Mouse (Mus musculus) urinary bladder, adult 18-20 months (tissue): Measurements from ENCODE around the gene Dpp6.

ENCODE experiments used
- DNase-seq, 2 experiments: peaks; one replicate each; pipeline ENCODE4 v3.0.0; 2022; ENCODE audit warnings: low spot score in 2 of 2, mixed read lengths in 2 of 2

Dpp6 gene

GRCm38 (mm10) chr5:27200581-27201341, 383.8 kb downstream of the Dpp6 start:
- DNase-seq, result no peak

- no peak for DNase-seq
These were observed 386.1 kb downstream of the Dpp6 start for GRCm38 (mm10) chr5:27203131-27203530.

- no peak for DNase-seq
These were observed 387.7 kb downstream of the Dpp6 start for GRCm38 (mm10) chr5:27204721-27205120.

GRCm38 (mm10) chr5:27205754-27206153, 388.8 kb downstream of the Dpp6 start:
- no peak for DNase-seq

- no peak for DNase-seq
These were observed 389.2 kb downstream of the Dpp6 start for GRCm38 (mm10) chr5:27206213-27206612.

GRCm38 (mm10) chr5:27220116-27220515, 403.1 kb downstream of the Dpp6 start:
- no peak for DNase-seq

- DNase-seq, result no peak
These were observed 425.1 kb downstream of the Dpp6 start for GRCm38 (mm10) chr5:27242078-27242477.

- DNase-seq, result no peak
These were observed 426.2 kb downstream of the Dpp6 start for GRCm38 (mm10) chr5:27243226-27243625.

- no peak for DNase-seq
These were observed 430.8 kb downstream of the Dpp6 start for GRCm38 (mm10) chr5:27247793-27248192.

GRCm38 (mm10) chr5:27248685-27249084, 431.7 kb downstream of the Dpp6 start:
- no peak for DNase-seq

GRCm38 (mm10) chr5:27249951-27250350, 432.9 kb downstream of the Dpp6 start:
- DNase-seq, result no peak

GRCm38 (mm10) chr5:27250906-27251305, 433.9 kb downstream of the Dpp6 start:
- no peak for DNase-seq

GRCm38 (mm10) chr5:27251361-27251760, 434.4 kb downstream of the Dpp6 start:
- DNase-seq, result no peak

GRCm38 (mm10) chr5:27255247-27255646, 438.2 kb downstream of the Dpp6 start:
- DNase-seq, result no peak

- no peak for DNase-seq
These were observed 441.6 kb downstream of the Dpp6 start for GRCm38 (mm10) chr5:27258636-27259035.

- DNase-seq, result no peak
These were observed 445.0 kb downstream of the Dpp6 start for GRCm38 (mm10) chr5:27261746-27262727.

GRCm38 (mm10) chr5:27262751-27263150, 445.7 kb downstream of the Dpp6 start:
- no peak for DNase-seq

GRCm38 (mm10) chr5:27265281-27265680, 448.3 kb downstream of the Dpp6 start:
- no peak for DNase-seq

GRCm38 (mm10) chr5:27271336-27271735, 454.3 kb downstream of the Dpp6 start:
- no peak for DNase-seq

GRCm38 (mm10) chr5:27274781-27275395, 457.9 kb downstream of the Dpp6 start:
- no peak for DNase-seq

GRCm38 (mm10) chr5:27275871-27276270, 458.9 kb downstream of the Dpp6 start:
- DNase-seq, result no peak

GRCm38 (mm10) chr5:27278120-27278645, 461.2 kb downstream of the Dpp6 start:
- no peak for DNase-seq
